Mouse (Mus musculus): ENCODE results near the gene Rbbp4.

DNA sequence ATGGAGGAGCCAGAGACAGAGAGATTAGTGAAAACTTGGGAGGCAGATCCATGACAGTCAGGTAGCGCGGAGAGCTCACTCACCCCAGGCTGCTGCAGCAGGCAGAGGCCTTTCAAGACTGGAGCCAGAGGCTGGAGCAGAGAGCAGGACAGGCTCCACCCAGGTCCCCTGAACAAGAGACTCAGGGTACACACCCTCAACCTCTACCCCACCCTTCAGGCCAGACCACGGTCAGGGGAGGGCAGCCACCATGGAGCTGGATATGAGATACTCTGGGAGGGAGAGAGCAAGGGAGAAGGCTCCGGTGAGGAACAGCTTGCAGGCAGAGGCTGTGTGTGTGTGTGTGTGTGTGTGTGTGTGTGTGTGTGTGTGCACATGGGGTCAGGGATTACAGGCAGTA, 69.0 kb downstream of the Rbbp4 start:
- TF ChIP-seq CTCF (IDR thresholded peaks at IDR 0.05; ENCODE audit: low read depth, low read length) (no peak), POLR2A (IDR thresholded peaks at IDR 0.05; ENCODE audit: borderline replicate concordance, low read depth, low read length) (no peak)
